Mouse (Mus musculus) megakaryocyte-erythroid progenitor cell, adult 5-6 weeks (primary cell): ENCODE results near the gene Scn8a. TPM values are rescaled to one million over a fixed set of nuclear protein-coding genes. Genes with fewer than 3 reads are reported as not detected.
A peak's percentile ranks its signal among the peaks of the same experiment; 100 is the strongest.

ENCODE experiments used
- ATAC-seq: replicated peaks from 2 replicates; pipeline ENCODE4 v1.8.0; 2016; ENCODE audit warnings: mild to moderate bottlenecking, inconsistent platforms; ENCODE audit not compliant: severe bottlenecking, poor library complexity, low FRiP score, low TSS enrichment
- total RNA-seq, 2 experiments: library from RNA; stranded (forward) in 1 of 2; stranded (reverse) in 1 of 2; fragments of 200-1000, 215-1000 nt in 1 of 2; fragments of >200 nt in 1 of 2; fragmentation: Nextera tagmentation in 1 of 2; gene quantifications; 2 replicates each; pipeline ENCODE4 v1.2.3; 2014 to 2017

Scn8a gene
- total RNA-seq, 2 experiments from 2014 or later = not detected

DNA sequence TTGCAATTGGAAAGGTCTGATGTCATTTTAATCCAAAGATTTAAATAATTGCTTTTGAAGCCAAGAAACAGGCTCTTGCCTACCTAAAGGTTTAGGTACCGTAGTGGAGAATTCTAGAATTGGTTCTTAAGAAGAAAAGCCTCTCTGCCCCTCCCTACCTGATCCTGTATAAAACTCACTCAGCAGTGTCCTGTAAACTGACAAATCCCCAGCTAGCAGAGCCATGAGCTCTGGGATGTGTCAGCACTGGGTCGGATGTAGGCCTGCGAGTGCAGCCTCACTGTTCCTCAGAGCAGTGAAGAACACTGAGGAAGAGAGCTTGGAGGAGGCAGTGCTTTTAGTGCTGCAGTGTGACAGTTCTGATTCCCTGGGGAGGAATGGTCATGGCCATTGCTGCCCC is 134.9 kb downstream of the Scn8a start:
- no peak for ATAC-seq

DNA sequence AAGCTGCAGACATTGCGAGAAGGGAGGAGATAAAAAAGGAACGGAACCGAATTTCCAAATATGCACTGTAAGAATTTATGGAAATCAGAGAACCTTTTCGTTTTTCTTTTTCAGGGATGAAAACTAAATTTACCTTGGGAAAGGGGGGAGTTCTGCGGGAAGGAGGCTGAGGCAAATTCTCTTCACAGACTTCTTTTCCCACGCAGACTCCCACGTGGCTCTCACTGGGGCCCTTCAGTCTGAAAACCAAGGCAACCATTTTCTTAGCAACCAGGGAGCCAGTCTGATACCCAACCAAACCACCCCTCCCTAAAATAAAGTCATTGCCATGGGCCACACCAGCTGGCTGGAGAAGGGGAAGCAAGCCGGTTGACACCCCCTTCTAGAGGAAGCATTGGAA is 136.1 kb downstream of the Scn8a start:
- no peak for ATAC-seq

DNA sequence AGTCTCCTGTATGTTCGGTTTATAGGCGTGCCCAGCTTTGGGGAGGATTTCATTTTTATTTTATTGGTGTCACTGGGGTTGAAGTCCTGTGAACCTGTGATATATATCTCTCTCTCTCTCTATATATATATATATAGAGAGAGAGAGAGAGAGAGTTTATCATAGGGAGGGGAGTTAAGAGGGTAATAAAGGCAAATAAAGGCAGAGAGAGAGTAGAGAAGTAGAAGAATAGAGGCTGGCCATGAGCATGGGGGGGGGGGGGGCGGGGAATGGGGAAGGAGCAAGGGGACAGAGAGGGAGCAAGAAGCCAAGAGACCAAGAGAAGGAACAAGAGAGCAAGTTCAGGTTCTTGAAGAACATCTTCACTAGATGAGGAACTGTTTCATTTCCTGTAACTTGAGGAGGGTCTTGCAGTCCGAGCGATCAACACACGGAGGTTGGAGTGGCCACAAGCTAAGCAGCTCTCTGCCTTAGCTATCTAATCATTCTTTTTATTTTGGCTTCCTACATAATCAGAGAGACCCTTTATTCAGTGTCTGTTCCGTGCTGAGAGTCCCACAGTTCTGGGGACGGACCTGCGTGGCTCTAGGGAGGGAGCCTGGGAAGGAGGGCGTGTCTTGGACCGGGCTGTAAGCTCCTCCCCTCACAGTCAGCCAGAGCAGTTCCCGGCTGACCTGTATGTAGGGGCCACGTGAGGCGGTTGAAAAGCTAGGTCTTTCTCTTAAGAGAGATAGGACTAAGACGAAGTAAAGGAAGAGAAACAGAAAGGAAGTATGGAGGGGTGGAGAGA is 136.8 kb downstream of the Scn8a start:
- ATAC-seq = peak; percentile 63; the same call in 1 of the 2 replicates

- no peak for ATAC-seq
Observed at GRCm38 (mm10) chr15:101007236-101007635, 137.6 kb downstream of the Scn8a start.

DNA sequence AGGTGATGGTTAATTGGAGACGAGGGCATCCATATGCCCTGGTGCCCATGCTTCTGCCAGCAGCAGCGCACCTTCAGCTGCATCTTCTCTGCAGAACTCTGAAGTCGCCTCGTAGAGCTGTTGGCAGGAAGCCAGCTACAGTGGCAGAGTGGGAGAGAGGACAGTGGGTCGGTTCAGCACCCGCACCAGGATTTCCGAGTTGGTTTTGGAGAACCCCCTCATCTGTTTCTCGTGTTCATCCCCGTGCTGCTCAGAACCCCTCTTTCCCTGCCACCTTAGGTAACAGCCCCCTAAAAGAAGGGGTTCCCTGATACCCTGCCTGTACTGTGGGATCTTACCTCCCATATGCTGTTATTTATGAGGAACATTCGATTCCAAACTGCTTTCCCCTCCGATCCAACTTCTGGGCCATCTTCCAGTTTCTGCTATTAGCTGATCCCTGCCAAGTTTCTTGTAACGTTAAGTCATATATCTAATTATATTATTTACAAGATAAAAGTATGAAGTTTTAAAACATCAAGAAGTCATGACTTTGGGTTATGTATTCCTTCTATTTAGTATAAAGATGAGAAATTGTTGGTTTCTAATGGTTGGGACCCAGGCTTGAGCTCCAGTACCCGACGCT is 138.8 kb downstream of the Scn8a start:
- no peak for ATAC-seq

DNA sequence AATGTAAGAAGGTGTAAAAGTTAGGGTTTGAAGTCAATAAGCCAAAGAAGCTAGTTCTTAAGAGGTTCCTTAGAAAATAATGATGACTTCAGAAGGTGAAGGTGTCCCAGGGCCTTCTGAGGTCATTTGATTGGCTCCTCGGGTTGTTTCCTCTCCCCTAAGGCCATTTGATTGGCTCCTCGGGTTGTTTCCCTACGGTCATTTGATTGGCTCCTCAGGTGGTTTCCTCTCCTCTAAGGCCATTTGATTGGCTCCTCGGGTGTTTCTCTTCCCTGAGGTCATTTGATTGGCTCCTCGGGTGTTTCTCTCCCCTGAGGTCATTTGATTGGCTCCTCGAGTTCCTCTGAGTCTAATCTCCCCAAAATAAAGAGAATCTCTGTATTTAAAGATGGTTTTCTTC is 141.7 kb downstream of the Scn8a start:
- no peak for ATAC-seq

DNA sequence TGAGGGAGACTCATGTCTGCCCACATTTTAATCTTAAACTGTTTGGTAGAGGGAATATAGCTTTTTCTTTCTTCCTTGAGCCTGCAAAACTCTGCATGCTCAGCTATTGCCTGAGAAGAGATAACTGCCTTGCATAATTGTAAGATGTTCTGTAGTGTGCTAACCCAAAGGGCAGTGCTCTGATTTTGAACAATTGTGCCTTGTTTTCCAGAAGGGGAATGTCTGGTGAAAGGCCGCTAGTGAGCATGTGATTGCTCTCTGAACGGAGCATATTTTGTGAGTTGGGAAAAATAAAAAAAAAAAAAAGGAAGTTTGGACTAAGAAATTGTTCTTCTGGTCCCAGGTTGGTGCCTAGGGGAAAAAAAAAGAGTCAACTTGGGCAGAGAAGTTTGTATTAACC is 159.3 kb downstream of the Scn8a start:
- no peak for ATAC-seq

DNA sequence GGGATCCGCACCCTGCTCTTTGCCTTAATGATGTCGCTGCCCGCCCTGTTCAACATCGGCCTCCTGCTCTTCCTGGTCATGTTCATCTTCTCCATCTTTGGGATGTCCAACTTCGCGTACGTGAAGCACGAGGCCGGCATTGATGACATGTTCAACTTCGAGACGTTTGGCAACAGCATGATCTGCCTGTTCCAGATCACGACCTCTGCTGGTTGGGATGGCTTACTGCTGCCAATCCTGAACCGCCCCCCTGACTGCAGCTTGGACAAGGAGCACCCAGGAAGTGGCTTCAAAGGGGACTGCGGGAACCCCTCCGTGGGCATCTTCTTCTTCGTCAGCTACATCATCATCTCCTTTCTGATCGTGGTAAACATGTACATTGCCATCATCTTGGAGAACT is 170.0 kb downstream of the Scn8a start:
- no peak for ATAC-seq

- ATAC-seq = no peak
Observed at GRCm38 (mm10) chr15:101041966-101042365, 172.3 kb downstream of the Scn8a start.

DNA sequence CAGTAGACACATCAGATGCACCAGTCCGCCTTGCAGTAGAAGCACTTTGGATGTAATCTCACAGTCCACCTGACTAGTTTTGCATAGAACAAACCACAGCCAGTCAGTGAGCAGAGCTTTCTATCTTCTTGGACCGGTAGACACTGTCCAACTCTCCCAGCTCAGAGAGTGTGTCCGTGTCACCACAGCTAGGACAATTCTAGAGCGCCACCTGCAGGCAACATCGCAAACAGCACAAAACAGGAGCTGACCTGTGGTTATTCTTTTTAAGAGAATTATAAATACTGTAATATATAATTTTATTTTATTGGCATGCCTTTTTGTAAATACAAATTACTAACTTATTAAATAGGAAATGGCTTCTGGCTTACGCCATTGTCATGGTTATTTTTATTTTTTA is 173.0 kb downstream of the Scn8a start:
- ATAC-seq = 0 out of 2 replicates have a peak, but pooled peaks have one; percentile 39

- no peak for ATAC-seq
Observed at GRCm38 (mm10) chr15:101044531-101044930, 174.9 kb downstream of the Scn8a start.

- ATAC-seq = no peak
Observed at GRCm38 (mm10) chr15:101046039-101046526, 176.4 kb downstream of the Scn8a start.

GRCm38 (mm10) chr15:101046527-101047193 is 177.0 kb downstream of the Scn8a start:
- no peak for ATAC-seq

DNA sequence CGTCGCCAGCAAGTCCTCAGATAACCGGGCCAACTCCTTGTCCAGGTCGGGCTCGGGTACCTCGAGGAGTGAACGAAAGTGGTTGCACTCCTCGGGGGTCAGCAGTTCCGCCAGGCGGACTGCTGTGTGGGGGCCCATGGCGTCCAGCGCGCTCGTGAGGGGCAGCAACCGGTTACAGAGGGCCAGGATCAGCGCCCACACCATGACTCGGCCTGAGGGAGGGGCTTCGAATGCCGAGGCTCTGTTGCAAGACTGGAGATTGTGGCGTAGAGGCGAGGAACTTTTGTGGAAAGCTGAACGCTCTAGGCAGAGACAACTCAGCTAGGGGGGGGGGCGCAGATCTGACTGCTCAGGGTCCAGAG is 177.5 kb downstream of the Scn8a start, which contains the start of gene Gm47841:
Gene Gm47841, minus strand, starts transcription at position 204 of the 362 bp plus-strand sequence.
- ATAC-seq = no peak

DNA sequence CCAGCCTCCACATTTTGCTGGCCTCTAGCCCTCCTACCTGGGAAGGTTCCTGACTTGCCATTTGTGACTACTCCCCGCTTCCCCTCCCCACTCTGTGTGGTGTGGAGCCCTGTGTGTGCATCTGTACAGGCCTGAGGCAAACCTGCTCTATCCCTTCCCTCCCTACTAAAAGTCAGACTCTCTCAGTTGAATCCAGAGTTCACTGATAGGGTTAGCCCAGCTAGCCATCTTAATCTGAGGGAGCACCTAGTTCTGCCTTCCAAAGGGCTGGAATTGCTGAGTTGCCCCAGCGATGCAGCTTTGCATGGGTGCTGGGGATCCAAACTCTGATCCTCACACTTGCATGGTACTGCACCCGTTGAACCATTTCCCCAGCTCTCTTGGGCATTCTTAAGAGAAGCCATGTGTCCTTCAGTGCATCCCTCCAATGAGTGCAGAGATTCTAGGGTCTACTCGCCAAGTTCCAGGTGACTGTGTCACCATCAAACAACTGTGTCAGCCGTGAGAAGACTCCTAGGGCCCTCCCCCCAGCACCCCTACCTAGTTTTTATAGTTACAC is 178.8 kb downstream of the Scn8a start:
- ATAC-seq = no peak

GRCm38 (mm10) chr15:101051869-101052268 is 182.2 kb downstream of the Scn8a start:
- no peak for ATAC-seq

DNA sequence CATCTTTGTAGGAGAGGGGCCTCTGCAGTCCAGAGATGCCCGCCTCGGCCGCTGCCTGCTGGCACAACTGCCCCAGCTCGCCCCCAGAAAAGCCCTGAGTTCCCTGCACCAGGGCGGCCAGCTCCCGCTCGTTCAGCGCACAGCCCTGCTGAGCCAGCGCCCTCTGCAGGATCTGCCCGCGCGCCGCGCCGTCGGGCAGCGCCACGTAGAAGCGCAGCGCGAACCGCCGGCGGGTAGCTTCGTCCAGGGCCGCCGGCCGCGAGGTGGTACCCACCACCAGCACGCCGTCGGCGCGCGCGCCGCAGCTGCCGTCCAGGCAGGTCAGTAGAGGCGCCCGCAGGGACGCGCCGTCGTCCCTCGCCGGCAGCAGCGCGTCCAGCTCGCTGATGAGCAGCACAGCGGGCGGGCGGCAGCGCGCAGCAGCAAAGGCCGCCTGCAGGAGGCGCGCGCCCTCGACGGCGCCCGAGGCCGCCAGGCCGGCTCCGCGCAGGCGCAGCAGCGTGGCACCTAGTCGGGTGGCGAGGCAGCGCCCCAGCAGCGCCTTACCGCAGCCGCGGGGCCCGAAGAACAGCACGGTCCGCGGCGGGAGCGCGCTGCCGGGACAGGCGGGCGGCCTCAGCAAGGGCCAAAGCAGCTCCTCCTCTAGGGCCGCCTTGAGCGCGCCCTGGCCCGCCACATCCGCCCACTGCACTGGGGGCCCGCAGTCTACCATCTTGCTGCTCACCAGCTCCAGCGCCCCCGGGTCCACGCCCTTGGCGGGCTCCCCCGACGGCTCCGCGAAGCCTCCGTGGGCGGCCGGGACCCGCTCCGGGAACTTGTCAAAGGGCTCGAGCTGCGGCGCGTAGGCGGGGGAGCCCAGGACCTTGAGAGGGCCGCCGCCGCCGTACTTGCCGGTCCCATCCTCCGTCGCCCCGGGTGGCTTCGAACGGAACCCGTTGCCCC is 183.2 kb downstream of the Scn8a start:
- ATAC-seq = no peak

GRCm38 (mm10) chr15:101053832-101054459 is 184.3 kb downstream of the Scn8a start:
- no peak for ATAC-seq

- ATAC-seq = no peak
Observed at GRCm38 (mm10) chr15:101054541-101054940, 184.9 kb downstream of the Scn8a start.
